Mouse (Mus musculus) midbrain, embryonic 14.5 days (tissue): ENCODE data around the gene Mpst. TPM values are rescaled to one million over a fixed set of nuclear protein-coding genes. Genes with fewer than 3 reads are reported as not detected.

Experiments
- ATAC-seq: fragments of 200-750 bp; cut with Nextera tagmentation; 2 replicates; pipeline ENCODE4 v1.8.0; 2017; ENCODE audit warnings: moderate number of reproducible peaks, moderate library complexity; ENCODE audit not compliant: low FRiP score, low TSS enrichment
- DNase-seq: peaks from one replicate; pipeline ENCODE4 v3.0.0-alpha.2; 2015
- H3K27ac ChIP-seq: fragments of 300-500 bp; sonication (generic); replicated peaks from 2 replicates; pipeline ENCODE4 v1.5.1; 2014; ENCODE audit warnings: mild to moderate bottlenecking, low read depth, low read length, moderate library complexity
- H3K27me3 ChIP-seq: fragments of 300-500 bp; sonication (generic); 2 replicates; pipeline ENCODE4 v1.6.1; 2014; ENCODE audit warnings: low read length, control low read depth, mixed read lengths; ENCODE audit not compliant: control insufficient read depth, insufficient read depth
- H3K36me3 ChIP-seq: fragments of 300-500 bp; sonication (generic); 2 replicates; pipeline ENCODE4 v1.6.1; 2014; ENCODE audit warnings: low read length, control low read depth; ENCODE audit not compliant: control insufficient read depth, insufficient read depth
- H3K4me1 ChIP-seq: fragments of 300-500 bp; sonication (generic); 2 replicates; pipeline ENCODE4 v1.6.1; 2014; ENCODE audit warnings: mild to moderate bottlenecking, antibody characterized with exemption, low read length, control low read depth; ENCODE audit not compliant: control insufficient read depth, insufficient read depth
- H3K4me2 ChIP-seq: fragments of 300-500 bp; sonication (generic); 2 replicates; pipeline ENCODE4 v1.6.1; 2014; ENCODE audit warnings: mild to moderate bottlenecking, low read length, moderate library complexity
- H3K4me3 ChIP-seq: fragments of 300-500 bp; sonication (generic); replicated peaks from 2 replicates; pipeline ENCODE4 v1.5.1; 2014; ENCODE audit warnings: low read depth, low read length
- H3K9ac ChIP-seq: fragments of 300-500 bp; sonication (generic); replicated peaks from 2 replicates; pipeline ENCODE4 v1.6.1; 2014; ENCODE audit warnings: mild to moderate bottlenecking, low read length, moderate library complexity
- H3K9me3 ChIP-seq: fragments of 300-500 bp; sonication (generic); 2 replicates; pipeline ENCODE4 v1.6.1; 2016; ENCODE audit warnings: low read length, control low read depth, mixed read lengths; ENCODE audit not compliant: control insufficient read depth
- WGBS: fragments of 180-500 bp; shearing (Covaris S2); extraction: QIAGEN DNeasy Blood & Tissue Kit; methylation state at CpG from one replicate; pipeline ENCODE4 v1.1.7; 2014; 5-methylcytosine and 5-hydroxymethylcytosine counted together
- polyA plus RNA-seq: library from polyadenylated mRNA; unstranded; fragments of >200 nt; fragmentation: Nextera tagmentation; extraction: Ambion mirVana; gene quantifications from 2 replicates; pipeline ENCODE4 v1.2.1, GENCODE M21; 2014

Mpst gene
- polyA plus RNA-seq, 1 experiment from 2014 or later: 4.7 TPM

DNA sequence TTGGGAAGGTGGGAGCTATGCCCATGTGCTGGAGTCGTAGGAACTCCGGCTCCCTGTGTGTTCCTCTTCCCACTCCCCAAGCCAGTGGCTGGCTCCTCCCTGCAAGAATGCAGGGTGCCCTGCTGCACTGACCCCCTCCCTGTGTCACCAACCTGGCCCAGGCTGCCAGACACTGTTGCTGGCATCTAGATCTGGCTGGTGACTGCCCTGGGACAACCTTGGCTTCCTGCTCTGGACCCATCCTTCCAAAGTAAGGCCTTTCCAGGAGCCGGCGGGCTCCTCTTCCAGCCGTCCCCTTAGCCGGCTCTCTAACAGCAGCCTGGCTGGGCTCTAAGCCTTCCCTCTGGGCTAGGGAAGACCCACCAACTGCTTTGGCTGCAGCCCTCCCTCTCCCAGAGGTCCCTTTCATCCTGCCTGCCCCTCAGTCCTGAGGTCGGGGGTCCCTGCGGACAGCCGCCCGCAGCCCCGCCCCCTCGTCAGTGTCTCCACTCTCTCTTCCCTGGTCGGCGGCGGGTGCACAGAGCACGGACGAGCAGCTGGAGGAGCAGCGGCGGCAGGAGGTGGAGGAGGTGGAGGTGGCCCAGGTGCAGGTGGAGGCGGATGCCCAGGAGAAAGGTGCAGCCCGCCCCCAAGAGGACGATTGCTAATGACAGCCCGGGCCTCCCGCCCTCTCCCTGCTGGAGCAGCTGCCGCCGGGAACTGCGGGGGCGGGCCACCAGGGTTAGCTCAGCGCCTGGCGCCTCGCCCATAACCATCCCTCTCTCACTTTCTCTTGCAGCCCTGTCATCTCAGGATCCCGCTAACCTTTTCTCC, 30.4 kb downstream of the Mpst start:
- peak overlapping the region; percentile 12; the same call in 1 of the 2 replicates for H3K4me3 ChIP-seq
- H3K36me3 ChIP-seq: peaks cover 34% of the 10 kb centered on the region
- no peaks in the 10 kb centered on the region for H3K9me3 ChIP-seq
- peak overlapping the region; percentile 56; the same call in 1 of the 2 replicates for H3K27ac ChIP-seq
- peak overlapping the region; percentile 39 for H3K9ac ChIP-seq
- peak overlapping the region; percentile 44 for H3K4me2 ChIP-seq
- WGBS: 10% methylated on average over 32 of the region's 32 CpGs
- peaks cover 12% of the 10 kb centered on the region for H3K4me1 ChIP-seq
- DNase-seq (peak; percentile 81), ATAC-seq (peak; percentile 47; the same call in 1 of the 2 replicates)
- no peaks in the 10 kb centered on the region for H3K27me3 ChIP-seq

DNA sequence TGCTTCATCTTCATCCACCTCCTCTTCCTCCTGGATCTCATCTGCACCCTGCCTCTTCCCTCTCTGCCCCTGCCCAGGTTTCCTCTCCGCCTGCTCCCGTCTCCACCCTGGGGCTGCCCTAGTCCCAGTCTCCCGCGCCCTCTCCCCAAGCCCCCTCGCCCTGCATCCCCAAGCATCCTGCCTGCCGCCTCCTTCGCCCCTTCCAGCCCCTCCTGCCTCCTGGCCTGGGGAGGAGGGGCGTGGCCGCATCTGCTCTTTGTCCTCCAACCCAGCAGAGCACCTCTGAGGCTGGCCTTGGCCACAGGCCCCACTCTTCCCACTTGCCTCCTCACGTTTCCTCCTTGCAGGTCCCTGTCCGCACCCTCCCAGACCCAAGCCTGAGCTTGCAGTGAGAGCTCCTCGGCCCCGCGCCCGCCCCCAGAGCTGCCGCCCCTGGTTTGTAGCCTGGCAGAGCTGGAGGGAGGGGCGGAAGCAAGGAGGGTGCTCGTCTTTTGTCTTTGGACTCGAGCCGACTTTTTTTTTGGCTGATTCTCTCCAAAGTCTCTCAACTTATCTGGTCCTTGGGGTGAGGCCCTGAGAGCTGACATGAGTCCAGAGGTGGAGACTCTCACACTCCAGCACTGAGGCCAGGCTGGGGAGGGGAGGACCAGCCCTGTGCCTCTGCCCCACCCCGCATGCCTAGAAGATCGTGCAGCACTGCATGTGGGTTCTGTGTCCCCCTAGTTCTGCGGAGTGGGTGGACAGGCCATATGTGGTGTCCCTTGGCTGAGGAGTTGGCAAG, 31.2 kb downstream of the Mpst start:
- Histone ChIP-seq H3K4me2 (peak overlapping the region; percentile 44), H3K9me3 (no peaks in the 10 kb centered on the region), H3K9ac (peak overlapping the region; percentile 39), H3K36me3 (peaks cover 25% of the 10 kb centered on the region), H3K27me3 (no peaks in the 10 kb centered on the region), H3K4me1 (peaks cover 12% of the 10 kb centered on the region), H3K4me3 (peak overlapping the region; percentile 12; the same call in 1 of the 2 replicates), H3K27ac (peak overlapping the region; percentile 56)
- DNase-seq (peak; percentile 37), ATAC-seq (peak; percentile 31; the same call in 1 of the 2 replicates)
- WGBS: 17% methylated on average over 23 of the region's 23 CpGs

DNA sequence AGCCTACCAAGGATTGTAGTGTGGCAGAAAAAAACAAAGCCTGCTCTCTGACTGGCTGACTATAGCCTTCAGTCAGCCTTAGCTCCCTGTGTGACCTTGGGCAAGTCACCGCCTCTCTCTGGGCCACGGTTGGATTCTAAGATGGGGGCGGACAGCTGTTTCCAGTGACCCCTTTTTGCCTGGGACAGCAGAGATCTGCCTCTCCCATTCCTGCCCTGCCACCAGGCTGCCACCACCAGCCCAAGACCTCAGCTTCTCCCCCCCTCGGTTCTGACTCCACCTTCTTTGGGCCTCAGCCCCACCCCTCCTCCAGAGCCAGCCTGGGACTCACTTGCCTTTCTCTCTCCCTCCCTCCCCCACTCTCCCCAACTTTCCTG, 31.8 kb downstream of the Mpst start:
- Histone ChIP-seq H3K4me1 (peaks cover 12% of the 10 kb centered on the region), H3K9ac (no peak overlapping the region), H3K9me3 (no peaks in the 10 kb centered on the region), H3K27me3 (no peaks in the 10 kb centered on the region), H3K27ac (no peak overlapping the region), H3K4me2 (no peak overlapping the region), H3K36me3 (peaks cover 22% of the 10 kb centered on the region), H3K4me3 (no peak overlapping the region)
- DNase-seq (no peak), ATAC-seq (no peak)
- 36% methylated on average over 4 of the region's 4 CpGs for WGBS

- no peaks in the 10 kb centered on the region for H3K27me3 ChIP-seq
- H3K36me3 ChIP-seq: peaks cover 17% of the 10 kb centered on the region
- no peak overlapping the region for H3K9ac ChIP-seq
- no peak overlapping the region for H3K27ac ChIP-seq
- no peak overlapping the region for H3K4me2 ChIP-seq
- H3K4me1 ChIP-seq: peaks cover 12% of the 10 kb centered on the region
- WGBS: 52% methylated on average over 8 of the region's 8 CpGs
- no peaks in the 10 kb centered on the region for H3K9me3 ChIP-seq
- ATAC-seq (no peak), DNase-seq (no peak)
- no peak overlapping the region for H3K4me3 ChIP-seq
These were observed 32.3 kb downstream of the Mpst start for GRCm38 (mm10) chr15:78438505-78438904.

DNA sequence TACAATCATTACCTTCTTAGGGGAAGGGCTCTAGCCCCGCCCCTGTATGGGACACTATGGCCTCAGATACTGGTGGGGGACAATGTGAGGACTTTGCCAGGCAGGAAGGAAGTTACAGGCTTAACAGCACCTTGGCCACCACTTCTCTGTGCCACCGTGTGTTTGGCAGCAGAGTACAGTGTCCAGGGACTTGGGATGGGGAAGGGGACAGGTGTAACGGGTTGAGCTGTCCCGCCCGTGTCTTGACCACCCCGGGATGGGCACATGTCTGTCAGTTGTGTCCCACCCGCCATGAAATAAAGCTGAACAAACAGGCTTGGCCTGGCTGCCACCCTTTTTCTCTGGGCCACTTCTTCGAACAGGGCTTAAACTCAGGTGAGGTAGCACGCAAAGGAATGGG, 32.8 kb downstream of the Mpst start:
- Histone ChIP-seq H3K27ac (no peak overlapping the region), H3K4me2 (no peak overlapping the region), H3K9ac (no peak overlapping the region), H3K4me3 (no peak overlapping the region), H3K27me3 (no peaks in the 10 kb centered on the region), H3K4me1 (peaks cover 12% of the 10 kb centered on the region), H3K36me3 (peaks cover 13% of the 10 kb centered on the region), H3K9me3 (no peaks in the 10 kb centered on the region)
- DNase-seq (no peak), ATAC-seq (no peak)
- 62% methylated on average over 9 of the region's 9 CpGs for WGBS

DNA sequence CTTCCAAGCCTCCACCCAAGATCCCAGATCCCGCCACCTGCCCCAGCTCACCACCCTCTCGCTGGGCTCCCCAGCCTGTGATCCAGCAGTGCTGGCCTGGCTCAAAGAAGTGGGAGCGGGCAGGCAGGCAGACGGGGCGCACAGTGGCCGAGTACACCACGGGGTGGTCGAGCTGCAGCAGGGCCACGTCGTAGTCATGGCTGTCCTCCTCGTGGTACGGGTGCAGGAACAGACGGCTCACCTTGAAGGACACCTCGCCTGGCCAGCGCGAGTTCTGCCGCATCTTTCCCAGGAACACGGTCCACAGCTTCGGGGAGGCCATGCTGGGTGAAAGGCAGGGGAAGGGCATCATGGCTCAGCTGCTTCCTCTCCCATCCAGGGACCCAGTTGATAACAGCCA, 36.0 kb downstream of the Mpst start:
- no peaks in the 10 kb centered on the region for H3K36me3 ChIP-seq
- H3K27ac ChIP-seq: no peak overlapping the region
- ATAC-seq (no peak), DNase-seq (no peak)
- no peak overlapping the region for H3K4me3 ChIP-seq
- WGBS: 91% methylated on average over 19 of the region's 19 CpGs
- H3K27me3 ChIP-seq: no peaks in the 10 kb centered on the region
- H3K4me1 ChIP-seq: peaks cover under 1% of the 10 kb centered on the region; the same call in 1 of the 2 replicates
- no peaks in the 10 kb centered on the region for H3K9me3 ChIP-seq
- no peak overlapping the region for H3K9ac ChIP-seq
- H3K4me2 ChIP-seq: no peak overlapping the region

GRCm38 (mm10) chr15:78443857-78444256, 37.6 kb downstream of the Mpst start:
- Histone ChIP-seq H3K9ac (no peak overlapping the region), H3K9me3 (no peaks in the 10 kb centered on the region), H3K27ac (no peak overlapping the region), H3K27me3 (no peaks in the 10 kb centered on the region), H3K4me1 (0 out of 2 replicates have a peak, but pooled peaks cover 3% of the 10 kb centered on the region), H3K4me2 (no peak overlapping the region), H3K4me3 (no peak overlapping the region), H3K36me3 (no peaks in the 10 kb centered on the region)
- 39% methylated on average over 6 of the region's 6 CpGs for WGBS
- DNase-seq (no peak), ATAC-seq (no peak)

- WGBS: 24% methylated on average over 7 of the region's 7 CpGs
- ATAC-seq: no peak
- no peak overlapping the region for H3K4me3 ChIP-seq
- DNase-seq: no peak
- no peaks in the 10 kb centered on the region for H3K27me3 ChIP-seq
- H3K27ac ChIP-seq: no peak overlapping the region
- no peak overlapping the region for H3K9ac ChIP-seq
- H3K4me1 ChIP-seq: peaks cover 9% of the 10 kb centered on the region; the same call in 1 of the 2 replicates
- no peaks in the 10 kb centered on the region for H3K36me3 ChIP-seq
- no peaks in the 10 kb centered on the region for H3K9me3 ChIP-seq
- no peak overlapping the region for H3K4me2 ChIP-seq
These were observed 40.9 kb downstream of the Mpst start for GRCm38 (mm10) chr15:78447121-78447520.
